Mouse (Mus musculus) limb, embryonic 14.5 days (tissue): ENCODE measurements at regions not wholly inside any gene's neighbourhood (a gene's known extent, or its start where the extent isn't known, plus 50 kb on each side); places are given as distances from the start of the nearest gene placed in this dataset.
A peak's percentile ranks its signal among the peaks of the same experiment; 100 is the strongest.
"Not testable (repeated sequence)": the region's sequence is repeated elsewhere in the genome, so short reads cannot be mapped to it uniquely, and the experiment has no call there.

Experiments
- ATAC-seq: fragments of 200-750 bp; cut with Nextera tagmentation; 2 replicates; pipeline ENCODE4 v1.8.0; 2017; ENCODE audit warnings: low read depth, moderate number of reproducible peaks, moderate TSS enrichment; ENCODE audit not compliant: low FRiP score
- DNase-seq: peaks from one replicate; pipeline ENCODE4 v3.0.0-alpha.2; 2015; ENCODE audit warnings: low spot score
- H3K27ac ChIP-seq: fragments of 300-500 bp; sonication (generic); replicated peaks from 2 replicates; pipeline ENCODE4 v1.5.1; 2014; ENCODE audit warnings: low read depth, mild to moderate bottlenecking, low read length, moderate library complexity, mixed read lengths
- H3K27me3 ChIP-seq: fragments of 300-500 bp; sonication (generic); 2 replicates; pipeline ENCODE4 v1.6.1; 2014; ENCODE audit warnings: low read length, mixed read lengths; ENCODE audit not compliant: control insufficient read depth, insufficient read depth
- H3K36me3 ChIP-seq: fragments of 300-500 bp; sonication (generic); 2 replicates; pipeline ENCODE4 v1.6.1; 2014; ENCODE audit warnings: mild to moderate bottlenecking, low read length, moderate library complexity, mixed read lengths; ENCODE audit not compliant: control insufficient read depth, insufficient read depth
- H3K4me1 ChIP-seq: fragments of 300-500 bp; sonication (generic); 2 replicates; pipeline ENCODE4 v1.6.1; 2014; ENCODE audit warnings: antibody characterized with exemption, low read length, mixed read lengths; ENCODE audit not compliant: control insufficient read depth, insufficient read depth
- H3K4me2 ChIP-seq: fragments of 300-500 bp; sonication (generic); replicated peaks from 2 replicates; pipeline ENCODE4 v1.6.1; 2014; ENCODE audit warnings: low read depth, mild to moderate bottlenecking, low read length, moderate library complexity; ENCODE audit not compliant: severe bottlenecking
- H3K4me3 ChIP-seq: fragments of 300-500 bp; sonication (generic); replicated peaks from 2 replicates; pipeline ENCODE4 v1.5.1; 2014; ENCODE audit warnings: low read length
- H3K9ac ChIP-seq: fragments of 300-500 bp; sonication (generic); 2 replicates; pipeline ENCODE4 v1.6.1; 2014; ENCODE audit warnings: mild to moderate bottlenecking, low read depth, low read length, moderate library complexity; ENCODE audit not compliant: severe bottlenecking
- H3K9me3 ChIP-seq: fragments of 300-500 bp; sonication (generic); 2 replicates; pipeline ENCODE4 v1.6.1; 2016; ENCODE audit warnings: low read length; ENCODE audit not compliant: control insufficient read depth
- POLR2A ChIP-seq: fragments of 200-500 bp; IDR thresholded peaks from 2 replicates; pipeline ENCODE4 v1.8.0; 2012; ENCODE audit warnings: inconsistent platforms, mild to moderate bottlenecking, moderate library complexity, borderline replicate concordance; ENCODE audit not compliant: insufficient read depth, insufficient read length; ENCODE audit errors: extremely low read depth
- WGBS: fragments of 180-500 bp; shearing (Covaris S2); extraction: QIAGEN DNeasy Blood & Tissue Kit; methylation state at CpG from one replicate; pipeline ENCODE4 v1.1.7; 2014; 5-methylcytosine and 5-hydroxymethylcytosine counted together

DNA sequence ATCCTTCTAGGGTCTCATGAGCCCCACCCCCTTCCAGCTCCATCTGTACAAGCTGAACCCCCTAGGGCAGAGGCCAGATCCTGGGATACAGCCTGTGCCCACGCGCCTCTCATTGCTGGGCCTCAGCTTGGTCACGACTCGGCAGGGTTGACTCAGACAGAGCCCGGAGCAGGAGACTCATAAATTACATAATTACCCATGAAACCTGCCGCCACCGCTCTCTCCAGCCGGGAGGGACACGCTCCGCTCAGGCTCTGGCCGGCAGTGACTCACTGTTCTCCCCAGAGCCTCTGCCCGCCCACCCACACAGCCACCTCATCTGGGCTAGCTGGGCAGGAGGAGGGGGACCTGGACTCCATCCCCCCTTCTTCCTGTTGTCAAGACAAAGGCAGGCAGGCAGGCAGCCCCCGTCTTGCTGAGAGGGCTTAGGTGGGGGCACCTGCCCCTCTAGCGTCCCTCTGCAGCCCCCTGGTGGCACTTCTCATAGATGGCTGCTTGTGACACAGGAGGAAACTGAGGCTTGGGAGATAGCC, 149.6 kb upstream of the Rtl1 start:
- Histone ChIP-seq H3K9me3 (no peaks in the 10 kb centered on the region), H3K36me3 (peaks cover 27% of the 10 kb centered on the region), H3K27ac (0 out of 2 replicates have a peak overlapping the region, but pooled peaks have one; percentile 14), H3K4me1 (peaks cover 22% of the 10 kb centered on the region), H3K27me3 (no peaks in the 10 kb centered on the region), H3K4me3 (no peak overlapping the region; the same call in 1 of the 2 replicates), H3K4me2 (peak overlapping the region; percentile 38), H3K9ac (peak overlapping the region; percentile 3; the same call in 1 of the 2 replicates)
- no peak for TF ChIP-seq POLR2A
- 1% methylated on average over 14 of the region's 14 CpGs for WGBS
- ATAC-seq (peak; percentile 65), DNase-seq (peak; percentile 50)

DNA sequence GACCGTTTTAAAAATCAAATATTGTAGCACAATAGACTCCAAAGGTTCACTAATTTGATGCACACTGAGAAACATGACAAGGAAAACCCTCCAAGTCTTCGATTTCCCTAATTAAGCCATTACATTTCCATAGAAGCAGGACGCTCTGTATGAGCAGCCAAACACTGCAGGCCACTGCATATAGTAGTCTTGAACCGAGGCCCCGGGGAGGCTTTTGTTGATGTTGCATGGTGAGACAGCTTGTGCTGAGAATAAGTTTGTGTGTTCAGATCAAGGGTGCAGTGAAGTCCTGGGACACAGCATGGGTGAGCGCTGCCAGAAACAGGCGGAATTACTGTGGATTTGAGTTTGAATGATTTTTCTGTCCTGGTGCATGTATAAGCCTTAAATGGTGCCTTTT, 154.9 kb upstream of the Rtl1 start:
- 84% methylated on average over 7 of the region's 7 CpGs for WGBS
- no peak overlapping the region for H3K4me3 ChIP-seq
- DNase-seq = no peak
- peaks cover 4% of the 10 kb centered on the region; the same call in 1 of the 2 replicates for H3K4me1 ChIP-seq
- H3K27ac ChIP-seq = no peak overlapping the region
- no peaks in the 10 kb centered on the region for H3K27me3 ChIP-seq
- H3K9me3 ChIP-seq = no peaks in the 10 kb centered on the region
- no peak for TF ChIP-seq POLR2A
- no peaks in the 10 kb centered on the region for H3K36me3 ChIP-seq
- no peak for ATAC-seq
- no peak overlapping the region for H3K9ac ChIP-seq
- no peak overlapping the region for H3K4me2 ChIP-seq

DNA sequence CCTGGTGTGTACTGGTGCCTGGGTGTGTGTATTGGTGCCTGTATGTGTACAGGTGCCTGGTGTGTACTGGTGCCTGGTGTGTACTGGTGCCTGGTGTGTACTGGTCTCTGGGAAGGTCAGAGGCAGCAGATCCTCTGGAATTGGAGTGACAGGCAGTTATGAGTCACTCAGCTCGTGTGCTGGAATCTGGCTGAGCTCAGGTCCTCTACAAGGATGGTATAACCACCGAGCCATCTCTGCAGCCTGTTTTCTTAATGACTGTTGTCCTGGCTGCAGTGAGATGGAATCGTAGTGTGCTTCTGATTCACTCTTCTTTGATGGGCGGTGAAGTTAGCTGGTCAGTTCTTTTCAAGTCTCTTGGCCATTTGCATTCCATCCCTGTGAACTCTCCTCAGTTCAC, 164.2 kb upstream of the Rtl1 start:
- ATAC-seq (no peak), DNase-seq (no peak)
- no peak for TF ChIP-seq POLR2A
- no peaks in the 10 kb centered on the region for H3K9me3 ChIP-seq
- no peak overlapping the region for H3K27ac ChIP-seq
- no peaks in the 10 kb centered on the region for H3K36me3 ChIP-seq
- H3K4me2 ChIP-seq = no peak overlapping the region
- H3K4me3 ChIP-seq = no peak overlapping the region
- no peaks in the 10 kb centered on the region for H3K27me3 ChIP-seq
- 72% methylated on average over 4 of the region's 4 CpGs for WGBS
- H3K4me1 ChIP-seq = no peaks in the 10 kb centered on the region
- no peak overlapping the region for H3K9ac ChIP-seq

DNA sequence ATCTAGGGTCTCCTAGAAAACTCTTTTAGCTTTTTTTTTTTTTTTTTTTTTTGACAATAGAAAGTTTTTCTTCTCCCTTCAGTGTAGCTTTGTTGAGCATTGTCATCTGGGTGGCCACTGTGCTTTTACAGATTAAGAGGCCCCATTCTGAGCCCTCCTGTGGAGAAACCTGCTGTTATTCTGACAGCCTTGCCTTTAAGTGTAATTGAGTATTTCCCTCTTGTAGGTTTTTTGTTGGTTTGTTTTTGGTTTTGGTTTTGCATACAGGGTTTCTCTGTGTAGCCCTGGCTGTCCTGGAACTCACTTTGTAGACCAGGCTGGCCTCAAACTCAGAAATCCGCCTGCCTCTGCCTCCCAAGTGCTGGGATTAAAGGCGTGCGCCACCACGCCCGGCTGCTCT, 166.5 kb upstream of the Rtl1 start:
- not testable (repeated sequence) for H3K27me3 ChIP-seq, ATAC-seq, H3K4me1 ChIP-seq, H3K9ac ChIP-seq, DNase-seq, H3K4me3 ChIP-seq, H3K27ac ChIP-seq, H3K4me2 ChIP-seq, H3K9me3 ChIP-seq, H3K36me3 ChIP-seq
- 89% methylated on average over 5 of the region's 5 CpGs for WGBS

DNA sequence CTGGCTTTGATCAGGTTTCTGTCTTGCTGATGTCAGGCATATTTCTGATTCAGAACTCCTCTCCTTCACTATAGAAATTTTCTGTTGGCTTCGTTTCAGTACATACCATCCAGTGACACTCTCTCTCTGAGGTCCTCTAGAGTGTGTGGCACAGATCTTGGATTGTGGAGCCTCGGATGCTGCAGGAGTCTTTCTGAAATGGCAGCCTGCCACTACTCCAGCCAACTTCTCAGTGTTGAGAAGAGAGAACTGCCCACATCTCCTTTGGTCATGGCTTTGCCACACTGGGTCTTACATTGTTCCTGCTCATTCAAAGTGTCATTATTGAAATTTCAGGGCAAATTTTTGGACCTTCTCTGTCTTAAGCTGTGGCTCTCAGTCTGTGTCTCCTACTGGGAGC, 172.4 kb upstream of the Rtl1 start:
- Histone ChIP-seq H3K27me3 (no peaks in the 10 kb centered on the region), H3K4me3 (no peak overlapping the region), H3K9me3 (no peaks in the 10 kb centered on the region), H3K36me3 (no peaks in the 10 kb centered on the region), H3K4me2 (no peak overlapping the region), H3K4me1 (no peaks in the 10 kb centered on the region), H3K9ac (no peak overlapping the region), H3K27ac (no peak overlapping the region)
- no peak for TF ChIP-seq POLR2A
- ATAC-seq (no peak), DNase-seq (no peak)
- WGBS = 69% methylated on average over 2 of the region's 2 CpGs

DNA sequence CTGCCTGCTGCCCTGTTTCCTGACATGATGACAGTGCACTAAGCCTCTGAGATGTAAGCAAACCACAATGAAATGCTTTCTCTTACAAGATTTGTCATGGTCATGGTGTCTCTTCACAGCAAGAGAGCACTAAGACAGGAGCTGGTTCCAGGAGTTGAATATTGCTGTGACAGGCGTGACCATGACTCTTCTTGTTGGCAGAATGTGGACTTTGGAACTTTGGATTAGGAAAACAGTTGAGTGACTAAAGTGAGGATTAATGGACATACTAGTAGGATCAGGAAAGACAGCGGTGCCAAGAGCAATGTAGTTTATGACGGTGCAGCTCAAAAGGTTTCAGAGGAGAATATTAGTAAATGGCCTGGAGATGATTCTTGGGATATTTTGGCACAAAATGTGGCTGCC, 173.8 kb upstream of the Rtl1 start:
- Histone ChIP-seq H3K36me3 (no peaks in the 10 kb centered on the region), H3K4me3 (no peak overlapping the region), H3K4me1 (no peaks in the 10 kb centered on the region), H3K27ac (no peak overlapping the region), H3K9me3 (no peaks in the 10 kb centered on the region), H3K4me2 (no peak overlapping the region), H3K9ac (no peak overlapping the region), H3K27me3 (no peaks in the 10 kb centered on the region)
- ATAC-seq = no peak
- no peak for DNase-seq
- TF ChIP-seq POLR2A = no peak
- 88% methylated on average over 3 of the region's 3 CpGs for WGBS
